Mouse (Mus musculus) liver, adult 2 months (tissue): ENCODE measurements around the gene Cep295.
"Not testable (repeated sequence)": the region's sequence is repeated elsewhere in the genome, so short reads cannot be mapped to it uniquely, and the experiment has no call there.

Source experiments
- CTCF ChIP-seq: fragments of 200-500 bp; IDR thresholded peaks from 2 replicates; pipeline ENCODE4 v1.5.1; 2011; ENCODE audit warnings: low read depth, low read length, control low read depth
- POLR2A ChIP-seq: fragments of 200-500 bp; IDR thresholded peaks from 2 replicates; pipeline ENCODE4 v1.6.1; 2011; ENCODE audit warnings: low read length, control low read depth; ENCODE audit not compliant: insufficient read depth; ENCODE audit errors: extremely low read depth

- not testable (repeated sequence) for TF ChIP-seq POLR2A, CTCF
Observed at GRCm38 (mm10) chr9:15316296-15316695, 41.3 kb downstream of the Cep295 start.
